Mouse (Mus musculus) heart, postnatal 36 days (tissue): ENCODE results near the gene Sdf2l1. TPM values are rescaled to one million over a fixed set of nuclear protein-coding genes. Genes with fewer than 3 reads are reported as not detected.

ENCODE experiments used
- DNase-seq, 2 experiments: peaks; one replicate each; pipeline ENCODE4 v3.0.0; 2021 to 2022
- intact Hi-C: fragments of 180-260 bp; cut with DNase I; formaldehyde crosslinking; loops from one replicate; pipeline ENCODE4 v1.15.1; 2025
- microRNA-seq, 2 experiments: library from miRNA; unstranded; fragments of <30 nt; microRNA quantifications; one replicate each; pipeline ENCODE4 v1.2.0; 2021; ENCODE audit warnings: borderline number of aligned reads in 2 of 2
- total RNA-seq, 2 experiments: library from RNA; stranded (reverse); gene quantifications; 2 replicates each; pipeline ENCODE4 v1.2.3; 2021

Gene Sdf2l1
- total RNA-seq, 2 experiments from 2014 or later = 11.5 to 17.7 TPM

DNA sequence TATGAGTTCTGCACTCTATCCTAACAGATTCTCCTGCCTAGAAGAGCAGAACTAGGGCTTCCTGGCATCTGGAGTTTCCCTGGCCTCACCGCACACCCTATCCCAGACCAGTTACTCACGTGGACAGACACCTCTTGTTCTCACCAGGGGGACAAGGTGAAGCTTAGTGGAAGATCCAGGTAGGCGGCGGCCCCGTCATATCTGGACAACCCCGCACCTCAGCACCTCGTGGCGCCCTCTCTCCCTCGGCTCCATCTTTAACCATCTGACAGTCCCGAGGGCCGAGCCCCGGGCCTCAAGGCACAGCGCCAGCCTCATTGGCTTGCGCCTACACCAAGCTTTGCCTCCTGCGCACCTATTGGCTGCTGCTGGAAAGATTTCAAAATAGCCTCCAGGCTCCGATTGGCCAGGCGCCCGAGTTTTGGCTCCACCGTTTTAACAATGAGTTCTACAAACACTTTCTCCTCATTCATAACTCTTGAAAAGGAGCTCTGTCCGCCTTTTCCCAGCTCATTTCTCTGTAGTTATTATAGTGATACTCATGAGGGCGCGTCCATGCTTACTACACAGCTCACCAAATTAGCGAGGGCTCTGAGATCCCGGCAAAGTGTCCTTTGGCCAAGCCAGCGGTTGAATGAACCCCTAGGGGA, 7.2 kb downstream of the Sdf2l1 start, which contains the start of gene 2610318N02Rik:
Gene 2610318N02Rik, minus strand, starts transcription at position 297 of the 650 bp plus-strand sequence.
- intact Hi-C loops = loop anchor here (5.0 kb wide), 1 partner anchor 167 kb away; no protein-coding TSS in a partner anchor
- peak; percentile 38 to 49 for DNase-seq

DNA sequence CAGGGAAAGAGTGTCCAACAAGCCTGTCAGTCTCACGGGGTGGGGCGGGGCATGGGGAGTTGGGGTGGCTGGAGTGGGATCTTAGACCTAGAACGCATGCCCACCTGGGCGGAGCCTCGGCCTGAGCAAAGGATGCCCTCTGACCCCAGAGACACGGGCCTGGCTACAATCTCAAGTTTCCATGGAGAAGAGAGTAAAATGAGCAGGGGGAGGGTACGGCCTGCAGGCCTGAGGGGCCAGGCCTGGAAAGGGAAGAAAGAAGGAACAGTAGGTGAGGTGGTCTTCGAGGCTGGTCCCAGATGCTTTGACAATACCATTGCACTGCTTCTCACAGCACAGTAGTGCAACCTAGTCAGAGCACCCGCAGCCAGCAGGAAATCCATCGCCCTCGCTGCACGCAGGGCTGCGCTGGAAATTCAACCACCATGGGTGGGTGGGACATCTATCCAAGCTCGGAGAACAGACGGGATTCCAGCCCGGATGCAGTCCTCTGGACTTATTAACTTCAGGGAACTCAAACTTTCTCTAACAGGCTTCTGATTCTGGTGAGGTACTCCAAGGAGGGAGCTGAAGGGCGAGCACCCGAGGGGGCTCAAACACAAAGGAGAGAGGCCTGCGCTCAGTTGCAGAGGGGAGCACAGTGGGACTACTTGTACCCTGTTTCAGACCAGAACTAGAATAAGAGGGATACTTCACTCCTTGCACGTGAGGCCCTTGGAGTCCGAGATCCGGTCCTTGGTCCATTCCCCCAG, 7.9 kb downstream of the Sdf2l1 start:
- intact Hi-C loops = no loop called here
- no peak for DNase-seq

GRCm38 (mm10) chr16:17121569-17121968, 10.6 kb downstream of the Sdf2l1 start:
- DNase-seq = no peak
- intact Hi-C loops = no loop called here

- intact Hi-C loops = no loop called here
- DNase-seq = no peak
Observed at GRCm38 (mm10) chr16:17117309-17117799, 14.8 kb downstream of the Sdf2l1 start.

DNA sequence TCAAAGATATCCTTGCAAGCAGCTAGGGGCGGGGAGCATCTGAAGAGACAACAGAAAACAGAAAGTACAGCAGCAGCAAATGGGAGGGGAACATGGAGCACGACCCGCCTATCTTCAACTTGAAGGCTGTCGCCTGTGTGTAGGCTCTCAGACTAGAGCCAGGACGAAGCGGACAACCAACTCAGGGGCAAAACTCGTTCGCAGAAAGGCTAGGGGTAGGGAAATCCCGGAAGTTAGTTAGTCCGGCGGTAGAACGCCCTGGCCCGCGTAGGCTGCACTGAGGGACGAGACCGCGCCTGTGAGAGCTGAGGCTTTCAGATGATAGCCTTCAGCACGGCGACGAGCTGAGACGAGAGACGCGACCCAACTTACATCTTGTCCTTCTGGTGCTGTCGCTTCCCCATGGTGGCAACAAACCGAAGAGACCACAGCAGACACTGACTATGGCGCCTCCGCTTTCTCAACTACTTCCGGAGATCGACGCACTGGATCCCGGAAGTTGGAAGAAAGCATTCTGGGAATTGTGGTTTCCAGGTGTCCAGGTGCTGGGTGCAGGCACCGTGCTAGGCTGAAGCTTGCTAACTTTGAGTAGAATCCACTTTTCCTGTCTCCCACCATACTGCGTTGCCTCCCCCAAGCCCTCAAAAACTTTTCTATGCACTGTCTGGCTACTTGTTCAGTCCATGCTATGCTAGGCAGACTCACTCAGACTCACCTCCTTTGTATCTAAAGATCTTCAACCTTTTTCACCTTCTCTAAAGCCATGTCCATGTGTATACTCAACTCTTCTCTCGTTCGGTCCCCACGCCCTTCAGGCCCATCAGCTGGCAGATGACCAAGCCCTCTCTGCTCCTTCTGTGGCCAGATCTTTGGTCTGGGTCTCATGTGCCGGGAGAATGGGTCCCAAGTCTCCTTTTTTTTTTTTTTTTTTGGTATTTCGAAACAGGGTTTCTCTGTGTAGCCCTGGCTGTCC, 21.1 kb downstream of the Sdf2l1 start, which contains the start of gene Ppil2:
Gene Ppil2, minus strand, starts transcription at position 487 of the 973 bp plus-strand sequence.
- intact Hi-C loops = loop anchor here (5.0 kb wide), 1 partner anchor 129 kb away; the partner anchor contains the start of gene Mapk1
- DNase-seq = peak; percentile 72 to 75

- no peak for DNase-seq
- intact Hi-C loops = no loop called here
Observed at GRCm38 (mm10) chr16:17104600-17104999, 27.6 kb downstream of the Sdf2l1 start.

DNA sequence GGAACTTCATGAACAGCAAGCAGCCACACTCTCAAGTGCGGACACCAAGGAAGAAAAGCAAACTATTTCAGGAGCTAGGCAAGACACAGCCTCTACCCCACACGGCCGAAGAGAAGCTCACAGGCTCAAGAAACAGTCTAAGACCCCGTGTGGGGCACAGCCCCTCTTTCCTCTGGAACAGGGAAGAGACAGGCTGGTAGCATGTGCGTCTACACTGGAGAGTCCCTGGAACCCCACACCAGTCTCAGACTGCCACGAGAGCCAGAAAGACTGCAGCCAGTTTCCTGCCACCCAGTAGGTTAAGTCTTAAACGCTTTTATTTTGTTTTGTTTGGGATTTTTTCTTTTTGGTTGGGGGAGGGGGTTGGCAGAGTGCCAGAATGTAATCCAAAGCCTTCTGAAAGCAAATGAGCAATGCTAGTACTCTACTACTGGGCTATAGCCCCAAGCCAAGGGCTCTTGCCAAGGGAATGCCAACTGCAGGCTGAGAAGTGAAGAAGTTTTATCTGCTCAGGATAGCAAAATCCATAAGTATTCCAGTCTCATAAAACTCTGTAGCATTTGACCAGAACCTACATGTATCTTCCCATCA, 29.5 kb downstream of the Sdf2l1 start:
- DNase-seq = no peak
- intact Hi-C loops = no loop called here

DNA sequence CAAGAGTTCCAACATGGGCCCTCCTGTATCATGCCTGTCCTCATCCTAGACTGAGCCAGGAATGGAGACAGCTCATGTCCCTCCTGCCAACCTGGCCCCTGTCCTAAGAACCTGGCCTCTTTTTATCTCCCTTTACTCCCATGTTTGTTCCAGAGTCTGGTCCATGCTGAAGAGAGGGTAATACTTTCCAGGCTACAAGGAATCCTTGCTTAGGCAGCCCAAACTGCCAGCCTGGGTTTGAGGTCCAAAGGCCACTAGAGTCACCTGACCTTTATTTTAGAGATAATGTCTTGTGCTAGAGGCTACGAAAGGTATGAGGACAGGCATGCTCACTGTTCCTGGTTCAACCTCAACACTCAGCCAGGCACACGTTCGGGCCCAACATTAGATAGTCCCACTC, 35.2 kb downstream of the Sdf2l1 start:
- no peak for DNase-seq
- intact Hi-C loops = no loop called here

DNA sequence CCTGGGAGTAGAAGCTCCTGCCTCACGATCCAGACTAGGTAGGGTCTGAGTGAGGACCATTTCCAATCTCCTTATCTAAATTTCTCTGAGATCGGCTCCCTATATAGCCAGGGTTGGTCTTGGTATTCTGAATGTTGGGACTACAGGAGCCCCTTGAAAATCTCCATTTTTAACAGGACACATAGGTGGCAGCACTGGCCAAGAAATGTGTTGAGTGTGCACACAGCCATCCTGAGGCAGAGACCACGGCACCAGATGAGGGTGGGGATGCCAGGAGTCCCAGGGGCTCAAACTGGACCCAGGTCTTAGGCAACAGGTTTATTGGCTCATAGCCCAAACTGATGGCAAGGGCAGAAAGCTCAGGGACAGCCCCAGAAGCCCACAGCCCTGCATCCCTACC, 43.8 kb downstream of the Sdf2l1 start:
- no peak for DNase-seq
- intact Hi-C loops = no loop called here

DNA sequence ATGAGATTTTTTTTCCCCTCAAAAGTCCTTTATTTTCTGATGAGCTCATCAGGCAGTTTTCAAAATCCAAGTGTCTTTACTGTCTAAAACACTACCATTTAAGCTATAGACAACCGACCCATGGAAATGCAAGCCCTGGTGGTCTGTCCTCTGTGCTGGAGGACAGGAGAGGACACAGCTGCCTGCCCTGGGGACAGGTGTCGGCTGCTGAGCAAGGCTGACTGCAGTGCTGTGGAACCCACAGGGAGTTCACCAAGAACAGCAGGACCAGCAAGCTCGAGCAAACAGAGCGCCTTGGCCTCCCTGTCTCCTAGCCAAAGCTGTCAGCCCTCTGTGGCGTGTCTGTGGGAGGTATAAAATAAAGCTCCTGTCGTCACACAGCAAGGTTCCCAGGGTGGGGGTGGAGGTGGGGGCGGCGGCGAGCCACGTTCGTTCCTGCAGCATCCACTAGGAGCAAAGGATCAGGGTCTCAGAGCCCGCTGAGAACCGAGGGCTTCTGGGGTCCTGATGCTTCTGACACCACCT, 45.5 kb downstream of the Sdf2l1 start:
- DNase-seq = no peak
- intact Hi-C loops = no loop called here

DNA sequence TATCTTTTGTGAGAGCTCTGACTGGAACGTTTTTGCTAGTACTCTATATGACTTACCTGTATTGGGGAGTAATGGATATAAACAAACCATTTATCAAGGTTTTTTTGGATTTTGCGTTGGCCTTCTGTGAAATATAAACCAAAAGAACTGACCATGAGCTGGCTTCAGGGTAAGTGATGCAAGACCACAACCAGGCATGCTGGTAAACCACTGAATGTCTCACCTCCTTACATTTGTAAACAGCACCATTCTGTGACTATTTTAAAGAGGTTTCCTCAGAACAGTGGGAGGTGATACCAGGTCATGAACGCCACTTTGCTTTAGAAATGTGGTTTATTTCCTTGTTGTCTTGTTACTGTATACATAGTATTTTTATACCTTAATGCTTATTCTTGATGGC, 45.9 kb downstream of the Sdf2l1 start:
- intact Hi-C loops = no loop called here
- DNase-seq = no peak

DNA sequence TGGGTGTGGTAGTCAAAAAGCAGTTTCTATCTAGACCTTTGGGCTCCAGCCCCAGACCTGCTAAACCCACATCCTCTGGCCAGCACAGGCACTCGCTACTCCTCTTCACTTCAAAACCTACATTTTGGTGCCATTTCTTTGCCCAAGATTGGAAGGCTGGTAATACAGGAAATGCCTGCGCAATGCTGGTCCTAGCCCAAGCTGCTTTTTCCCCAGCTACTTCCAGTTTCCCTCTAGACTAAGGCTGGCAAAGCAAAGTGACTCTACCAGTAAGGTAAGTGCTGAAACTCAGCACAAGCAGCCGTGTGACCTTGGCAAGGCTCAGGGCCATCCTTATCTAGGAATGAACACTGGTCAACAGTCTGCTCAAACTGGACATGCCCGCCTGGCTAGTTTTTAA, 46.5 kb downstream of the Sdf2l1 start:
- no peak for DNase-seq
- intact Hi-C loops = no loop called here

GRCm38 (mm10) chr16:17082121-17082792, 49.9 kb downstream of the Sdf2l1 start:
- intact Hi-C loops = no loop called here
- DNase-seq = no peak

Small RNAs within 50 kb of the gene (microRNA-seq; reads per million reads assigned to microRNA genes)
- gene Mir130b = 207 to 254 reads per million in 2 experiments
- gene Mir301b = 0 to 2.2 reads per million in 2 experiments

Other genes with a start within 250 kb of the Sdf2l1 start
- 10 to 100 TPM; 25.0 to 25.8 TPM for gene Ppm1f, start 235.9 kb downstream of the Sdf2l1 start, total RNA-seq
- gene Mapk1, start 149.0 kb downstream of the Sdf2l1 start, total RNA-seq = 100 to 1,000 TPM; 109 to 110 TPM
- gene Ypel1, start 62.7 kb downstream of the Sdf2l1 start, total RNA-seq = 1 to 10 TPM; 1.6 to 2.0 TPM
- 10 to 100 TPM; 39.7 to 40.4 TPM for gene Ppil2, start 21.1 kb downstream of the Sdf2l1 start, total RNA-seq
- not detected for gene 2610318N02Rik, start 7.2 kb downstream of the Sdf2l1 start, total RNA-seq
- 1 to 10 TPM; 1.6 to 1.7 TPM for gene Ydjc, start 12.2 kb upstream of the Sdf2l1 start, total RNA-seq
- not detected for gene Ccdc116, start 14.8 kb upstream of the Sdf2l1 start, total RNA-seq
- gene Ube2l3, start 70.3 kb upstream of the Sdf2l1 start, total RNA-seq = 100 to 1,000 TPM; 110 to 125 TPM
- under 1 TPM; 0.08 to 0.25 TPM for gene Rimbp3, start 76.2 kb upstream of the Sdf2l1 start, total RNA-seq
- gene Hic2, start 101.2 kb upstream of the Sdf2l1 start, total RNA-seq = 1 to 10 TPM; 2.2 to 2.3 TPM
- gene Tmem191c, start 143.7 kb upstream of the Sdf2l1 start, total RNA-seq = 1 to 10 TPM; 2.1 to 2.4 TPM
- gene Serpind1, start 199.0 kb upstream of the Sdf2l1 start, total RNA-seq = 1 to 10 TPM; 2.6 to 2.7 TPM